Mouse (Mus musculus) ES-Bruce4 (cell line): ENCODE data around the gene Vsig2. TPM values are rescaled to one million over a fixed set of nuclear protein-coding genes. Genes with fewer than 3 reads are reported as not detected.

Experiments used
- H3K27ac ChIP-seq: 2 replicates; pipeline ENCODE4 v1.5.1; 2012; ENCODE audit warnings: low read length, inconsistent platforms; ENCODE audit not compliant: insufficient read depth
- H3K27me3 ChIP-seq: 2 replicates; pipeline ENCODE4 v1.6.1; 2012; ENCODE audit warnings: mild to moderate bottlenecking, low read length, inconsistent platforms; ENCODE audit not compliant: control insufficient read depth, poor library complexity, insufficient read depth, severe bottlenecking
- H3K36me3 ChIP-seq: 2 replicates; pipeline ENCODE4 v1.6.1; 2012; ENCODE audit warnings: inconsistent platforms, mild to moderate bottlenecking, low read length, moderate library complexity; ENCODE audit not compliant: control insufficient read depth, poor library complexity, insufficient read depth, severe bottlenecking
- H3K4me1 ChIP-seq: one replicate; pipeline ENCODE4 v1.8.1; 2011; ENCODE audit warnings: low read length; ENCODE audit not compliant: control insufficient read depth, insufficient read depth
- H3K4me3 ChIP-seq: 2 replicates; pipeline ENCODE4 v1.5.1; 2011; ENCODE audit warnings: low read depth, mild to moderate bottlenecking, low read length
- H3K9ac ChIP-seq: 2 replicates; pipeline ENCODE4 v1.6.1; 2012; ENCODE audit warnings: low read depth, mild to moderate bottlenecking, inconsistent platforms; ENCODE audit not compliant: poor library complexity, severe bottlenecking
- H3K9me3 ChIP-seq: replicated peaks from 2 replicates; pipeline ENCODE4 v1.6.1; 2012; ENCODE audit warnings: mild to moderate bottlenecking, low read length, inconsistent platforms; ENCODE audit not compliant: control insufficient read depth, poor library complexity, insufficient read depth, severe bottlenecking
- CTCF ChIP-seq: IDR thresholded peaks from one replicate; pipeline ENCODE4 v1.8.1; 2011; ENCODE audit warnings: low read depth, low read length
- EP300 ChIP-seq: IDR thresholded peaks from 2 replicates; pipeline ENCODE4 v1.6.1; 2011; ENCODE audit warnings: low read depth, low read length; ENCODE audit not compliant: insufficient read depth
- POLR2A ChIP-seq: IDR thresholded peaks from one replicate; pipeline ENCODE4 v1.8.1; 2011; ENCODE audit warnings: low read length; ENCODE audit not compliant: insufficient read depth
- polyA plus RNA-seq: library from polyadenylated mRNA; stranded (reverse); fragments of >200 nt; gene quantifications from 2 replicates; pipeline ENCODE4 v1.2.4, GENCODE M21; 2011; ENCODE audit warnings: low read depth; ENCODE audit not compliant: missing spikeins, insufficient read depth, insufficient read length

Vsig2 gene
- polyA plus RNA-seq, 1 experiment: not detected

DNA sequence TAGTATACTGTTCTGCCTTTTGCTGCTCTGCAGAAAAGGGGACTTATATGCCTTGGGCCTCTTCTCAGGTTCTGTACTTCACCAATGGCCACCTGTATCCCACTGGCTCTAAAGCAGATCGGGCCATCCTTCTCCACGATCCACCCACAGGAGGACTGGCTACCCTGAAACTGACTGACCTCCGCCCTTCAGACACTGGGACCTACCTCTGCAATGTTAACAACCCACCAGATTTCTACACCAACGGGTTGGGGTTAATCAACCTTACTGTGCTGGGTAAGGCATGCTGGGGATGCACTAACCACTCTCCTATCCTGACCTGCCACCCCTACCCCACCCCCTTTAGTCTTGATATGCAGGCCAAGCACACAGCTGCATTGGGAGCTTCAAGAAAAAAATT is 1.2 kb downstream of the Vsig2 start:
- Histone ChIP-seq H3K27ac (no peak overlapping the region), H3K36me3 (no peaks in the 10 kb centered on the region), H3K4me1 (peaks cover 8% of the 10 kb centered on the region), H3K9me3 (no peaks in the 10 kb centered on the region), H3K4me3 (no peak overlapping the region), H3K27me3 (no peaks in the 10 kb centered on the region), H3K9ac (peak overlapping the region; percentile 2; the same call in 1 of the 2 replicates)
- no peak for TF ChIP-seq EP300
- TF ChIP-seq CTCF: no peak
- no peak for TF ChIP-seq POLR2A

GRCm38 (mm10) chr9:37540701-37541575 is 1.9 kb downstream of the Vsig2 start:
- Histone ChIP-seq H3K4me3 (no peak overlapping the region), H3K27me3 (no peaks in the 10 kb centered on the region), H3K27ac (no peak overlapping the region), H3K9me3 (no peaks in the 10 kb centered on the region), H3K9ac (no peak overlapping the region), H3K4me1 (peaks cover 8% of the 10 kb centered on the region), H3K36me3 (no peaks in the 10 kb centered on the region)
- TF ChIP-seq EP300 (no peak), CTCF (no peak), POLR2A (no peak)

- no peak overlapping the region for H3K9ac ChIP-seq
- H3K27me3 ChIP-seq: no peaks in the 10 kb centered on the region
- no peak overlapping the region for H3K27ac ChIP-seq
- no peaks in the 10 kb centered on the region for H3K9me3 ChIP-seq
- H3K36me3 ChIP-seq: no peaks in the 10 kb centered on the region
- H3K4me1 ChIP-seq: peaks cover 8% of the 10 kb centered on the region
- no peak overlapping the region for H3K4me3 ChIP-seq
- TF ChIP-seq CTCF (no peak), EP300 (no peak), POLR2A (no peak)
Measured at GRCm38 (mm10) chr9:37541851-37542642, 3.0 kb downstream of the Vsig2 start.

- Histone ChIP-seq H3K36me3 (no peaks in the 10 kb centered on the region), H3K4me3 (no peak overlapping the region), H3K27ac (peak overlapping the region; percentile 64), H3K4me1 (peaks cover 8% of the 10 kb centered on the region), H3K9me3 (no peaks in the 10 kb centered on the region), H3K9ac (no peak overlapping the region), H3K27me3 (no peaks in the 10 kb centered on the region)
- TF ChIP-seq CTCF (no peak), POLR2A (no peak), EP300 (no peak)
Measured at GRCm38 (mm10) chr9:37543869-37544440, 4.9 kb downstream of the Vsig2 start.

GRCm38 (mm10) chr9:37544447-37545165 is 5.6 kb downstream of the Vsig2 start:
- peak overlapping the region; percentile 68 for H3K27ac ChIP-seq
- H3K9ac ChIP-seq: peak overlapping the region; percentile 10
- peaks cover 8% of the 10 kb centered on the region for H3K4me1 ChIP-seq

More at GRCm38 (mm10) chr9:37544447-37545165, 5.6 kb downstream of the Vsig2 start:
- Histone ChIP-seq H3K4me3 (peak overlapping the region; percentile 49), H3K27me3 (no peaks in the 10 kb centered on the region), H3K36me3 (no peaks in the 10 kb centered on the region), H3K9me3 (no peaks in the 10 kb centered on the region)
- TF ChIP-seq CTCF: peak; percentile 54
- TF ChIP-seq POLR2A: no peak
- TF ChIP-seq EP300: 0 out of 2 replicates have a peak, but pooled peaks have one; percentile 18
